Comparison of ENCODE assay signal across 8 mouse cellular contexts in the genomic region with DNA sequence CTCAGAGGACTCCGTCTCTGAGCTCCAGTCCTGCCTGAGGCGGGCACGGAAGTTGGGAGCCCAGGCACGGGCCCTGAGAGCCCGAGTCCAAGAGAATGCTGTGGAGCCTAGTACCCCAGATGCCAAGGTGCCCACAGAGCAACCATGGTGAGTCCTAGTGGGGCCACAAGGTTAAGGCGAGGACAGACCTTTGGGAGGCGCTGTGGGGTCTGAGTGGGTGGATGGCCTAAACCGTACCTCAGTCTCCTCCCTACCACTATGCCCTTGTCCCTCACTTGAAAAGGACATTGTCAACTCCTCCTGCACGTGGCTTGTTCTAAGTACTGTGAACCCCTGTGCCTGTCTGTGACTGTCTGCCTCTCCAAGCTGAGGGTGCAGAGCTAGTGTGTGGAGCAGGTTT. TPM values are rescaled to one million over a fixed set of nuclear protein-coding genes. Genes with fewer than 3 reads are reported as not detected.
DNase-seq lines count a peak whose midpoint lies in the region; ATAC-seq and TF ChIP-seq lines count a peak whose summit lies in the region.

No protein-coding gene starts in this region.

- no peak overlapping the region for H3K9ac ChIP-seq in CH12.LX (ENCODE audit: insufficient read depth, low read depth)
- 0 out of 2 replicates have a peak overlapping the region, but pooled peaks have one; percentile 61 for H3K9ac ChIP-seq in forebrain, embryonic 15.5 days (replicated peaks)
- H3K9ac ChIP-seq in liver, embryonic 12.5 days = peak overlapping the region; percentile 98

- peak overlapping the region; percentile 98 for H3K27ac ChIP-seq in heart, embryonic 10.5 days
- H3K27ac ChIP-seq in CH12.LX (ENCODE audit: insufficient read depth, low read depth) = peak overlapping the region; percentile 26
- H3K27ac ChIP-seq in forebrain, embryonic 15.5 days (replicated peaks) = no peak overlapping the region
- peak overlapping the region; percentile 93 for H3K27ac ChIP-seq in liver, embryonic 12.5 days

- TF ChIP-seq RAD21 in CH12.LX (IDR thresholded peaks at IDR 0.05; ENCODE audit: low read depth, low read length) = no peak; the same call in 1 of the 2 replicates

- 72% methylated on average over 9 of the region's 9 CpGs for WGBS in heart, embryonic 10.5 days
- WGBS in forebrain, embryonic 15.5 days = 60% methylated on average over 9 of the region's 9 CpGs
- 54% methylated on average over 9 of the region's 9 CpGs for WGBS in liver, embryonic 12.5 days (ENCODE audit: insufficient replicate concordance)

- dilution Hi-C loops in CH12.LX (cut with MboI; ENCODE audit: extremely low pct_ligation_motif_present, extremely low pct_unique_long_range_greater_than_20kb, low sequenced_read_pairs) = no loop called here

- H3K36me3 ChIP-seq in heart, embryonic 10.5 days = peaks cover 57% of the 10 kb centered on the region
- peaks cover 37 to 69% of the 10 kb centered on the region in 2 experiments for H3K36me3 ChIP-seq in CH12.LX (replicated peaks in 1 of 2; ENCODE audit: control insufficient read depth in 1 of 2, insufficient read depth in 1 of 2, low read length in 1 of 2)
- H3K36me3 ChIP-seq in forebrain, embryonic 15.5 days = peaks cover 9% of the 10 kb centered on the region; the same call in 1 of the 2 replicates
- peaks cover 55% of the 10 kb centered on the region for H3K36me3 ChIP-seq in liver, embryonic 12.5 days

- TF ChIP-seq POLR2A in CH12.LX (IDR thresholded peaks at IDR 0.05; ENCODE audit: low read depth, low read length) = no peak

- ATAC-seq in forebrain, embryonic 15.5 days (replicated peaks) = no peak
- no peak for ATAC-seq in liver, embryonic 12.5 days

- peaks cover 13% of the 10 kb centered on the region for H3K79me2 ChIP-seq in CH12.LX (replicated peaks; ENCODE audit: control insufficient read depth, extremely low read depth, insufficient read depth, poor library complexity, severe bottlenecking)

- in situ Hi-C loops in CH12.LX (cut with MboI; ENCODE audit: low pct_ligation_motif_present, low pct_unique_long_range_greater_than_20kb, low sequenced_read_pairs) = no loop called here

- intact Hi-C loops in heart, postnatal 25 days (cut with DNase I) = no loop called here

- TF ChIP-seq EP300 in CH12.LX (IDR thresholded peaks at IDR 0.05; ENCODE audit: low read length) = no peak

- peak in 1 of 2 experiments; percentile 31; a peak in 2 of 4 replicates for TF ChIP-seq CTCF in CH12.LX (conservative IDR thresholded peaks at IDR 0.05 in 1 of 2, IDR thresholded peaks at IDR 0.05 in 1 of 2; ENCODE audit: low read depth in 2 of 2, low read length in 2 of 2)

- no peaks in the 10 kb centered on the region for H3K9me3 ChIP-seq in heart, embryonic 10.5 days
- peaks cover 4% of the 10 kb centered on the region for H3K9me3 ChIP-seq in CH12.LX (replicated peaks; ENCODE audit: low read length)
- no peaks in the 10 kb centered on the region for H3K9me3 ChIP-seq in forebrain, embryonic 15.5 days
- H3K9me3 ChIP-seq in liver, embryonic 12.5 days (replicated peaks) = no peaks in the 10 kb centered on the region

- H3K4me1 ChIP-seq in heart, embryonic 10.5 days = peaks cover 50% of the 10 kb centered on the region
- H3K4me1 ChIP-seq in CH12.LX (ENCODE audit: control insufficient read depth in 1 of 2, insufficient read depth in 2 of 2) = peaks cover 10 to 47% of the 10 kb centered on the region in 2 experiments; a peak in 3 of 4 replicates
- peaks cover 34% of the 10 kb centered on the region for H3K4me1 ChIP-seq in forebrain, embryonic 15.5 days
- H3K4me1 ChIP-seq in liver, embryonic 12.5 days = peaks cover 74% of the 10 kb centered on the region

- peak overlapping the region; percentile 96 for H3K4me3 ChIP-seq in heart, embryonic 10.5 days
- H3K4me3 ChIP-seq in CH12.LX (replicated peaks in 1 of 3; ENCODE audit: low read depth in 2 of 3, low read length in 2 of 3, poor library complexity in 1 of 3) = peak overlapping the region; percentile 49 to 64 (median 55)
- peak overlapping the region; percentile 73 for H3K4me3 ChIP-seq in forebrain, embryonic 15.5 days
- H3K4me3 ChIP-seq in liver, embryonic 12.5 days = peak overlapping the region; percentile 98

- H3K4me2 ChIP-seq in CH12.LX (ENCODE audit: insufficient read depth, low read depth, poor library complexity, severe bottlenecking) = peak overlapping the region; percentile 46; the same call in 1 of the 2 replicates
- H3K4me2 ChIP-seq in forebrain, embryonic 15.5 days (replicated peaks) = peak overlapping the region; percentile 85
- peak overlapping the region; percentile 96 for H3K4me2 ChIP-seq in liver, embryonic 12.5 days

- no peak for DNase-seq in heart, embryonic 10.5 days (ENCODE audit: low spot score)
- DNase-seq in heart, postnatal 25 days (ENCODE audit: low spot score) = no peak
- no peak for DNase-seq in CH12.LX (ENCODE audit: extremely low read depth)
- no peak for DNase-seq in cerebellum, adult 18-20 months
- DNase-seq in adrenal gland, postnatal 10 days = no peak
- no peak for DNase-seq in right cerebral cortex, adult 2 months (ENCODE audit: low spot score in 2 of 2)

- H3K27me3 ChIP-seq in heart, embryonic 10.5 days (ENCODE audit: insufficient read depth, poor library complexity, severe bottlenecking) = no peaks in the 10 kb centered on the region
- no peaks in the 10 kb centered on the region for H3K27me3 ChIP-seq in CH12.LX (replicated peaks)
- H3K27me3 ChIP-seq in forebrain, embryonic 15.5 days = no peaks in the 10 kb centered on the region
- no peaks in the 10 kb centered on the region for H3K27me3 ChIP-seq in liver, embryonic 12.5 days (replicated peaks)

TF ChIP-seq in CH12.LX, 34 proteins besides CTCF, POLR2A, EP300 and RAD21:
- TF ChIP-seq UBTF (IDR thresholded peaks at IDR 0.05; ENCODE audit: low read depth, low read length) = 0 out of 2 replicates have a peak, but pooled peaks have one; percentile 38
- no peak for TF ChIP-seq TBP (conservative IDR thresholded peaks at IDR 0.05; ENCODE audit: low read depth, low read length)
- TF ChIP-seq MEF2A (IDR thresholded peaks at IDR 0.05; ENCODE audit: borderline replicate concordance, low read depth, low read length) = no peak

RNA-seq across cellular contexts. Expression of a gene that starts 1.5 kb away (rescaled TPM):
- 47.6 TPM in 2 replicates for polyA plus RNA-seq in heart, embryonic 10.5 days (2016; fragmentation: Nextera tagmentation; extraction: Ambion mirVana)
- 1 to 10 TPM; 2.7 to 3.2 TPM for total RNA-seq in heart, postnatal 25 days (2021)
- 50.0 and 53.7 TPM in 2 replicates for total RNA-seq in CH12.LX (2012; rRNA removed)
- 46.0 and 54.2 TPM in 2 replicates for total RNA-seq in CH12.LX (2014; rRNA removed)
- 57.6 and 67.3 TPM in 2 replicates for polyA plus RNA-seq in CH12.LX (2012; ENCODE audit: insufficient read length, low read depth)
- 14.6 and 16.3 TPM in 2 replicates for polyA plus RNA-seq in forebrain, embryonic 15.5 days (2015; fragmentation: Nextera tagmentation; extraction: Ambion mirVana)
- 65.7 and 66.8 TPM in 2 replicates for polyA plus RNA-seq in liver, embryonic 12.5 days (2016; fragmentation: Nextera tagmentation; extraction: Ambion mirVana)
- total RNA-seq in adrenal gland, postnatal 10 days (2021) = 10 to 100 TPM; 17.2 to 20.7 TPM

RNA-seq across cellular contexts. Expression of a gene that starts 7.4 kb away (rescaled TPM):
- 318 and 361 TPM in 2 replicates for polyA plus RNA-seq in heart, embryonic 10.5 days (2016; fragmentation: Nextera tagmentation; extraction: Ambion mirVana)
- total RNA-seq in heart, postnatal 25 days (2021) = 10 to 100 TPM; 30.6 to 39.3 TPM
- total RNA-seq in CH12.LX (2012; rRNA removed) (524 and 653 TPM in 2 replicates), CH12.LX (2014; rRNA removed) (453 and 516 TPM in 2 replicates)
- 543 and 561 TPM in 2 replicates for polyA plus RNA-seq in CH12.LX (2012; ENCODE audit: insufficient read length, low read depth)
- 187 TPM in 2 replicates for polyA plus RNA-seq in forebrain, embryonic 15.5 days (2015; fragmentation: Nextera tagmentation; extraction: Ambion mirVana)
- 226 and 253 TPM in 2 replicates for polyA plus RNA-seq in liver, embryonic 12.5 days (2016; fragmentation: Nextera tagmentation; extraction: Ambion mirVana)
- 10 to 100 TPM; 67.5 to 72.3 TPM for total RNA-seq in adrenal gland, postnatal 10 days (2021)

RNA-seq across cellular contexts. Expression of a gene that starts 18.2 kb away (rescaled TPM):
- polyA plus RNA-seq in heart, embryonic 10.5 days (2016; fragmentation: Nextera tagmentation; extraction: Ambion mirVana) = 23.7 and 29.3 TPM in 2 replicates
- total RNA-seq in heart, postnatal 25 days (2021) = 10 to 100 TPM; 17.2 to 19.1 TPM
- total RNA-seq in CH12.LX (2012; rRNA removed) (52.1 and 59.7 TPM in 2 replicates), CH12.LX (2014; rRNA removed) (15.1 and 21.1 TPM in 2 replicates)
- 26.5 and 41.6 TPM in 2 replicates for polyA plus RNA-seq in CH12.LX (2012; ENCODE audit: insufficient read length, low read depth)
- 2.1 and 2.6 TPM in 2 replicates for polyA plus RNA-seq in forebrain, embryonic 15.5 days (2015; fragmentation: Nextera tagmentation; extraction: Ambion mirVana)
- polyA plus RNA-seq in liver, embryonic 12.5 days (2016; fragmentation: Nextera tagmentation; extraction: Ambion mirVana) = 21.7 and 24.4 TPM in 2 replicates
- 10 to 100 TPM; 31.5 to 41.5 TPM for total RNA-seq in adrenal gland, postnatal 10 days (2021)

RNA-seq across cellular contexts. Expression of a gene that starts 41.9 kb away (rescaled TPM):
- 8.1 and 11.9 TPM in 2 replicates for polyA plus RNA-seq in heart, embryonic 10.5 days (2016; fragmentation: Nextera tagmentation; extraction: Ambion mirVana)
- 1 to 10 TPM; 2.9 to 3.4 TPM for total RNA-seq in heart, postnatal 25 days (2021)
- total RNA-seq in CH12.LX (2012; rRNA removed) = 19.8 and 25.6 TPM in 2 replicates
- 13.2 and 16.4 TPM in 2 replicates for total RNA-seq in CH12.LX (2014; rRNA removed)
- 23.5 and 25.6 TPM in 2 replicates for polyA plus RNA-seq in CH12.LX (2012; ENCODE audit: insufficient read length, low read depth)
- 4.4 and 4.5 TPM in 2 replicates for polyA plus RNA-seq in forebrain, embryonic 15.5 days (2015; fragmentation: Nextera tagmentation; extraction: Ambion mirVana)
- polyA plus RNA-seq in liver, embryonic 12.5 days (2016; fragmentation: Nextera tagmentation; extraction: Ambion mirVana) = 4.6 TPM in 2 replicates
- 1 to 10 TPM; 8.0 to 8.3 TPM for total RNA-seq in adrenal gland, postnatal 10 days (2021)

RNA-seq across cellular contexts. Expression of a gene that starts 42.1 kb away (rescaled TPM):
- polyA plus RNA-seq in heart, embryonic 10.5 days (2016; fragmentation: Nextera tagmentation; extraction: Ambion mirVana) = 52.9 and 67.4 TPM in 2 replicates
- 10 to 100 TPM; 58.4 to 62.8 TPM for total RNA-seq in heart, postnatal 25 days (2021)
- total RNA-seq in CH12.LX (2012; rRNA removed) (64.2 and 67.0 TPM in 2 replicates), CH12.LX (2014; rRNA removed) (10.1 and 15.7 TPM in 2 replicates)
- 36.0 and 38.8 TPM in 2 replicates for polyA plus RNA-seq in CH12.LX (2012; ENCODE audit: insufficient read length, low read depth)
- polyA plus RNA-seq in forebrain, embryonic 15.5 days (2015; fragmentation: Nextera tagmentation; extraction: Ambion mirVana) = 80.4 and 87.9 TPM in 2 replicates
- polyA plus RNA-seq in liver, embryonic 12.5 days (2016; fragmentation: Nextera tagmentation; extraction: Ambion mirVana) = 27.2 and 30.0 TPM in 2 replicates
- total RNA-seq in adrenal gland, postnatal 10 days (2021) = 10 to 100 TPM; 48.9 to 56.5 TPM

Comparison
In these comparisons a context has a peak if more than half of its experiments do, and no peak if none do; other contexts are left out.
1. H3K4me2 ChIP-seq: peak in every context shown above with its lines; median percentile 96 in liver, embryonic 12.5 days; 85 in forebrain, embryonic 15.5 days; 46 in CH12.LX.